In genomic region chr12:110843194-110844048, GRCm38 (mm10) we compare ENCODE assay signal across 8 mouse cellular contexts. TPM values are rescaled to one million over a fixed set of nuclear protein-coding genes. Genes with fewer than 3 reads are reported as not detected.
DNase-seq lines count a peak whose midpoint lies in the region; ATAC-seq lines count a peak whose summit lies in the region.

No protein-coding gene starts in this region.

- peak overlapping the region; percentile 71 for H3K4me2 ChIP-seq in intestine, embryonic 16.5 days (ENCODE audit: low read depth, low read length)
- peak overlapping the region; percentile 63 for H3K4me2 ChIP-seq in limb, embryonic 12.5 days
- H3K4me2 ChIP-seq in midbrain, embryonic 13.5 days (replicated peaks): peak overlapping the region; percentile 57

- H3K4me3 ChIP-seq in intestine, embryonic 16.5 days (ENCODE audit: low read length): peak overlapping the region; percentile 55
- H3K4me3 ChIP-seq in limb, embryonic 12.5 days (replicated peaks): peak overlapping the region; percentile 43
- peak overlapping the region; percentile 43 for H3K4me3 ChIP-seq in midbrain, embryonic 13.5 days (replicated peaks)

- no peaks in the 10 kb centered on the region for H3K36me3 ChIP-seq in intestine, embryonic 16.5 days (ENCODE audit: control insufficient read depth, insufficient read depth, low read length)
- no peaks in the 10 kb centered on the region for H3K36me3 ChIP-seq in limb, embryonic 12.5 days
- H3K36me3 ChIP-seq in midbrain, embryonic 13.5 days: no peaks in the 10 kb centered on the region

- peak overlapping the region; percentile 63 for H3K9ac ChIP-seq in intestine, embryonic 16.5 days (ENCODE audit: low read depth, low read length)
- H3K9ac ChIP-seq in limb, embryonic 12.5 days (replicated peaks): peak overlapping the region; percentile 37; the same call in 1 of the 2 replicates
- peak overlapping the region; percentile 54; the same call in 1 of the 2 replicates for H3K9ac ChIP-seq in midbrain, embryonic 13.5 days (replicated peaks)

- peak; percentile 29; the same call in 1 of the 2 replicates for ATAC-seq in intestine, embryonic 16.5 days
- no peak for ATAC-seq in limb, embryonic 12.5 days (ENCODE audit: insufficient number of reproducible peaks, insufficient read depth, low FRiP score, low TSS enrichment, low read depth)
- peak; percentile 27; the same call in 1 of the 2 replicates for ATAC-seq in midbrain, embryonic 13.5 days

- peak; percentile 85 for DNase-seq in 3134 (ENCODE audit: extremely low read depth, insufficient read length, low spot score)
- DNase-seq in adrenal gland, postnatal 10 days: peak; percentile 91
- peak; percentile 87 for DNase-seq in embryo, embryonic 9.5 days (ENCODE audit: extremely low spot score)
- DNase-seq in gastrocnemius, postnatal 4 days (ENCODE audit: low spot score in 2 of 2): peak; percentile 67 to 80
- peak; percentile 71 for DNase-seq in skeletal muscle tissue, adult 2 months (ENCODE audit: low read depth, low spot score)

- WGBS in intestine, embryonic 16.5 days: 21% methylated on average over 32 of the region's 32 CpGs
- 19% methylated on average over 32 of the region's 32 CpGs for WGBS in limb, embryonic 12.5 days
- WGBS in midbrain, embryonic 13.5 days: 19% methylated on average over 32 of the region's 32 CpGs

- H3K27ac ChIP-seq in intestine, embryonic 16.5 days (ENCODE audit: low read length): no peak overlapping the region
- no peak overlapping the region for H3K27ac ChIP-seq in limb, embryonic 12.5 days
- H3K27ac ChIP-seq in midbrain, embryonic 13.5 days: no peak overlapping the region

- peaks cover 8% of the 10 kb centered on the region for H3K4me1 ChIP-seq in intestine, embryonic 16.5 days (ENCODE audit: control insufficient read depth, insufficient read depth, low read length)
- peaks cover 5% of the 10 kb centered on the region for H3K4me1 ChIP-seq in limb, embryonic 12.5 days (replicated peaks)
- H3K4me1 ChIP-seq in midbrain, embryonic 13.5 days (replicated peaks): peaks cover 41% of the 10 kb centered on the region

- no peaks in the 10 kb centered on the region for H3K9me3 ChIP-seq in intestine, embryonic 16.5 days (ENCODE audit: control insufficient read depth, low read length)
- no peaks in the 10 kb centered on the region for H3K9me3 ChIP-seq in limb, embryonic 12.5 days
- H3K9me3 ChIP-seq in midbrain, embryonic 13.5 days: no peaks in the 10 kb centered on the region

- no peaks in the 10 kb centered on the region for H3K27me3 ChIP-seq in intestine, embryonic 16.5 days (replicated peaks; ENCODE audit: control insufficient read depth, insufficient read depth, low read length)
- peaks cover 37% of the 10 kb centered on the region for H3K27me3 ChIP-seq in limb, embryonic 12.5 days
- H3K27me3 ChIP-seq in midbrain, embryonic 13.5 days: peaks cover 48% of the 10 kb centered on the region

RNA-seq across cellular contexts. Expression of gene Mok, which starts 2.7 kb away (rescaled TPM):
- 1 to 10 TPM; 1.4 to 1.6 TPM for total RNA-seq in adrenal gland, postnatal 10 days (2021)
- under 1 TPM; 0.34 to 0.91 TPM for total RNA-seq in gastrocnemius, postnatal 4 days (2021)
- 1.7 and 2.9 TPM in 2 replicates for polyA plus RNA-seq in intestine, embryonic 16.5 days (2015; fragmentation: Nextera tagmentation; extraction: Ambion mirVana)
- polyA plus RNA-seq in limb, embryonic 12.5 days (2016; fragmentation: Nextera tagmentation; extraction: Ambion mirVana): 5.7 and 6.7 TPM in 2 replicates
- polyA plus RNA-seq in midbrain, embryonic 13.5 days (2015; fragmentation: Nextera tagmentation; extraction: Ambion mirVana): 12.1 and 12.2 TPM in 2 replicates

RNA-seq across cellular contexts. Expression of gene Zfp839, which starts 6.6 kb away (rescaled TPM):
- 10 to 100 TPM; 11.4 to 15.4 TPM for total RNA-seq in adrenal gland, postnatal 10 days (2021)
- 1 to 10 TPM; 7.4 to 8.0 TPM for total RNA-seq in gastrocnemius, postnatal 4 days (2021)
- polyA plus RNA-seq in intestine, embryonic 16.5 days (2015; fragmentation: Nextera tagmentation; extraction: Ambion mirVana): 3.7 and 4.9 TPM in 2 replicates
- polyA plus RNA-seq in limb, embryonic 12.5 days (2016; fragmentation: Nextera tagmentation; extraction: Ambion mirVana): 8.2 and 8.6 TPM in 2 replicates
- 3.9 and 4.3 TPM in 2 replicates for polyA plus RNA-seq in midbrain, embryonic 13.5 days (2015; fragmentation: Nextera tagmentation; extraction: Ambion mirVana)

RNA-seq across cellular contexts. Expression of gene Cinp, which starts 45.5 kb away (rescaled TPM):
- 10 to 100 TPM; 40.5 to 46.3 TPM for total RNA-seq in adrenal gland, postnatal 10 days (2021)
- total RNA-seq in gastrocnemius, postnatal 4 days (2021): 10 to 100 TPM; 40.5 to 41.9 TPM
- 65.0 and 72.7 TPM in 2 replicates for polyA plus RNA-seq in intestine, embryonic 16.5 days (2015; fragmentation: Nextera tagmentation; extraction: Ambion mirVana)
- polyA plus RNA-seq in limb, embryonic 12.5 days (2016; fragmentation: Nextera tagmentation; extraction: Ambion mirVana): 62.8 and 73.1 TPM in 2 replicates
- polyA plus RNA-seq in midbrain, embryonic 13.5 days (2015; fragmentation: Nextera tagmentation; extraction: Ambion mirVana): 64.7 and 67.4 TPM in 2 replicates

RNA-seq across cellular contexts. Expression of gene Tecpr2, which starts 45.6 kb away (rescaled TPM):
- total RNA-seq in adrenal gland, postnatal 10 days (2021): 10 to 100 TPM in 1 of 2 experiments, 1 to 10 TPM in 1; 8.9 to 10.3 TPM
- 1 to 10 TPM; 4.8 to 5.4 TPM for total RNA-seq in gastrocnemius, postnatal 4 days (2021)
- 2.2 and 2.4 TPM in 2 replicates for polyA plus RNA-seq in intestine, embryonic 16.5 days (2015; fragmentation: Nextera tagmentation; extraction: Ambion mirVana)
- polyA plus RNA-seq in limb, embryonic 12.5 days (2016; fragmentation: Nextera tagmentation; extraction: Ambion mirVana): 5.2 and 6.1 TPM in 2 replicates
- 6.2 and 6.8 TPM in 2 replicates for polyA plus RNA-seq in midbrain, embryonic 13.5 days (2015; fragmentation: Nextera tagmentation; extraction: Ambion mirVana)
